Mouse (Mus musculus): ENCODE measurements at regions not wholly inside any gene's neighbourhood (a gene's known extent, or its start where the extent isn't known, plus 50 kb on each side); places are given as distances from the start of the nearest gene placed in this dataset.

GRCm38 (mm10) chr2:79537126-79537875 lies 80.7 kb upstream of the Cerkl start:
- H3K36me3 ChIP-seq (replicated peaks) = no peaks in the 10 kb centered on the region
- DNase-seq (ENCODE audit: low spot score) (no peak), ATAC-seq (ENCODE audit: extremely low read depth, insufficient number of reproducible peaks, low FRiP score, poor library complexity, severe bottlenecking) (no peak)
- H3K27me3 ChIP-seq (ENCODE audit: insufficient read depth, low read length) = peaks cover 6% of the 10 kb centered on the region; the same call in 1 of the 2 replicates
- TF ChIP-seq GATA2 (IDR thresholded peaks at IDR 0.05; ENCODE audit: borderline replicate concordance, low read depth, low read length) = no peak
- no peak for TF ChIP-seq CTCF (IDR thresholded peaks at IDR 0.05; ENCODE audit: low read depth, low read length)
- no peak for TF ChIP-seq GATA1 (IDR thresholded peaks at IDR 0.05; ENCODE audit: borderline replicate concordance, low read length)
- no peak for TF ChIP-seq POLR2AphosphoS5 (IDR thresholded peaks at IDR 0.05; ENCODE audit: insufficient replicate concordance, low read depth, low read length)
- no peak for TF ChIP-seq TAL1 (conservative IDR thresholded peaks at IDR 0.05; ENCODE audit: low read depth, low read length)
- no peaks in the 10 kb centered on the region for H3K4me1 ChIP-seq (ENCODE audit: insufficient read depth, low read depth, low read length)
- no peaks in the 10 kb centered on the region for H3K9me3 ChIP-seq (replicated peaks)
- no peak overlapping the region for H3K4me3 ChIP-seq (ENCODE audit: low read depth, low read length)

DNA sequence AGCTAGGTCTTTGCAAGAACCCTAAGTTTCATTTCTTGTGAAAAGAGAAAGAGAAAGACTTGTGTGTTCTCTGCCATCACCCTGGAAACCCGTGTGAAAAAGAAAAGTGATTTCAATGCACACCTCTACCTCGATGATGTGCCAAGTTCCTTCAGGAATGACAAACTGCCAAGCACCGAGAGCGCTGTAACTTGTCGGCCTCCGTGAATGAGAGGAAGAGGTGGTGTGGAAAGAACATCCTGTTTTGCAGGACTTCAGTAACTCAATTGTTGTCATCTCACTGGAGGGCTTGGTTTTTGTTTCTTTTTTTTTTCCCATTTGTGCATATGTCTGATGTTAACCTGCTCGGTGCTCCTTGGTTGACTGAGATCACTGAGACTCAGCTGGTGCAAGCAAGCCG lies 83.8 kb upstream of the Cerkl start:
- no peak for TF ChIP-seq GATA2 (IDR thresholded peaks at IDR 0.05; ENCODE audit: borderline replicate concordance, low read depth, low read length)
- TF ChIP-seq POLR2AphosphoS5 (IDR thresholded peaks at IDR 0.05; ENCODE audit: insufficient replicate concordance, low read depth, low read length) = no peak
- no peak for TF ChIP-seq TAL1 (conservative IDR thresholded peaks at IDR 0.05; ENCODE audit: low read depth, low read length)
- no peak for TF ChIP-seq CTCF (IDR thresholded peaks at IDR 0.05; ENCODE audit: low read depth, low read length)
- TF ChIP-seq GATA1 (IDR thresholded peaks at IDR 0.05; ENCODE audit: borderline replicate concordance, low read length) = no peak
- no peak for ATAC-seq (ENCODE audit: extremely low read depth, insufficient number of reproducible peaks, low FRiP score, poor library complexity, severe bottlenecking)
- Histone ChIP-seq H3K9me3 (replicated peaks) (no peaks in the 10 kb centered on the region), H3K4me3 (ENCODE audit: low read depth, low read length) (no peak overlapping the region), H3K36me3 (replicated peaks) (no peaks in the 10 kb centered on the region), H3K4me1 (ENCODE audit: insufficient read depth, low read depth, low read length) (no peaks in the 10 kb centered on the region), H3K27me3 (ENCODE audit: insufficient read depth, low read length) (peaks cover 6% of the 10 kb centered on the region; the same call in 1 of the 2 replicates)
- no peak for DNase-seq (ENCODE audit: low spot score)

- no peak overlapping the region for H3K4me3 ChIP-seq (ENCODE audit: low read depth, low read length)
- H3K9me3 ChIP-seq (replicated peaks) = no peaks in the 10 kb centered on the region
- H3K27me3 ChIP-seq (ENCODE audit: insufficient read depth, low read length) = peaks cover 3% of the 10 kb centered on the region; the same call in 1 of the 2 replicates
- DNase-seq (ENCODE audit: low spot score) (no peak), ATAC-seq (ENCODE audit: extremely low read depth, insufficient number of reproducible peaks, low FRiP score, poor library complexity, severe bottlenecking) (no peak)
- no peaks in the 10 kb centered on the region for H3K36me3 ChIP-seq (replicated peaks)
- H3K4me1 ChIP-seq (ENCODE audit: insufficient read depth, low read depth, low read length) = no peaks in the 10 kb centered on the region
- TF ChIP-seq CTCF (IDR thresholded peaks at IDR 0.05; ENCODE audit: low read depth, low read length) (no peak), POLR2AphosphoS5 (IDR thresholded peaks at IDR 0.05; ENCODE audit: insufficient replicate concordance, low read depth, low read length) (no peak), GATA2 (IDR thresholded peaks at IDR 0.05; ENCODE audit: borderline replicate concordance, low read depth, low read length) (no peak), TAL1 (conservative IDR thresholded peaks at IDR 0.05; ENCODE audit: low read depth, low read length) (no peak), GATA1 (IDR thresholded peaks at IDR 0.05; ENCODE audit: borderline replicate concordance, low read length) (no peak)
Observed at GRCm38 (mm10) chr2:79542191-79542980, 85.8 kb upstream of the Cerkl start.

DNA sequence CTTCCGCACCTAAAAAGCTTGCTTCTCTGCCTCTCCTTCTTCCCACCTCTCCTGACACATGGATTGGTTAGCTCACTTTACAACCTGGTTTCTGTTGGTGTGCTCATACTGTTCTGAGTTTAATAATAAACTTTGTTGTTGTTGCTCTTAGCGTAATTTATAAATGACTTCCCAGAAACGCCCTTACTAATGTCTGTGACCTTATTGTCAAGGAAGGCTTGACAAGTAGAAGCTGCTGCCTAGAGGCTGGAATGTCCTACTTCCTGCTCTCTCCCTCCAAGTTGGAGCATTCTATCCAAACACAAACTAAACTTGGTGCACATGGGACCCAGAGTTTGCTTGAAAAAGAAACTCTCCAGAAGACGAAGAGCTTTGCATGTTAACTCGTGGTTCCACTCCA lies 86.9 kb upstream of the Cerkl start:
- ATAC-seq (ENCODE audit: extremely low read depth, insufficient number of reproducible peaks, low FRiP score, poor library complexity, severe bottlenecking) = no peak
- peaks cover 3% of the 10 kb centered on the region; the same call in 1 of the 2 replicates for H3K27me3 ChIP-seq (ENCODE audit: insufficient read depth, low read length)
- no peaks in the 10 kb centered on the region for H3K36me3 ChIP-seq (replicated peaks)
- H3K9me3 ChIP-seq (replicated peaks) = no peaks in the 10 kb centered on the region
- no peak for DNase-seq (ENCODE audit: low spot score)
- no peaks in the 10 kb centered on the region for H3K4me1 ChIP-seq (ENCODE audit: insufficient read depth, low read depth, low read length)
- TF ChIP-seq GATA1 (IDR thresholded peaks at IDR 0.05; ENCODE audit: borderline replicate concordance, low read length) = no peak
- no peak overlapping the region for H3K4me3 ChIP-seq (ENCODE audit: low read depth, low read length)

- no peak for TF ChIP-seq CTCF (IDR thresholded peaks at IDR 0.05; ENCODE audit: low read depth, low read length)
- TF ChIP-seq GATA2 (IDR thresholded peaks at IDR 0.05; ENCODE audit: borderline replicate concordance, low read depth, low read length) = no peak
- TF ChIP-seq GATA1 (IDR thresholded peaks at IDR 0.05; ENCODE audit: borderline replicate concordance, low read length) = no peak
- TF ChIP-seq POLR2AphosphoS5 (IDR thresholded peaks at IDR 0.05; ENCODE audit: insufficient replicate concordance, low read depth, low read length) = no peak
- no peak for TF ChIP-seq TAL1 (conservative IDR thresholded peaks at IDR 0.05; ENCODE audit: low read depth, low read length)
- Histone ChIP-seq H3K4me3 (ENCODE audit: low read depth, low read length) (no peak overlapping the region), H3K36me3 (replicated peaks) (no peaks in the 10 kb centered on the region), H3K27me3 (ENCODE audit: insufficient read depth, low read length) (peaks cover 4% of the 10 kb centered on the region; the same call in 1 of the 2 replicates), H3K4me1 (ENCODE audit: insufficient read depth, low read depth, low read length) (no peaks in the 10 kb centered on the region), H3K9me3 (replicated peaks) (no peaks in the 10 kb centered on the region)
- DNase-seq (ENCODE audit: low spot score) (no peak), ATAC-seq (ENCODE audit: extremely low read depth, insufficient number of reproducible peaks, low FRiP score, poor library complexity, severe bottlenecking) (no peak)
Observed at GRCm38 (mm10) chr2:79543948-79544792, 87.6 kb upstream of the Cerkl start.
